Mouse (Mus musculus) kidney, embryonic 15.5 days (tissue): ENCODE results near the gene Flt3l. TPM values are rescaled to one million over a fixed set of nuclear protein-coding genes. Genes with fewer than 3 reads are reported as not detected.
"Not testable (repeated sequence)": the region's sequence is repeated elsewhere in the genome, so short reads cannot be mapped to it uniquely, and the experiment has no call there.

Source experiments
- ATAC-seq: fragments of 200-750 bp; cut with Nextera tagmentation; replicated peaks from 2 replicates; pipeline ENCODE4 v1.8.0; 2017; ENCODE audit warnings: moderate TSS enrichment; ENCODE audit not compliant: low FRiP score
- H3K27ac ChIP-seq: fragments of 300-500 bp; sonication (generic); 2 replicates; pipeline ENCODE4 v1.5.1; 2015; ENCODE audit warnings: mild to moderate bottlenecking, inconsistent platforms
- H3K27me3 ChIP-seq: fragments of 300-500 bp; sonication (generic); 2 replicates; pipeline ENCODE4 v1.6.1; 2015; ENCODE audit warnings: inconsistent platforms
- H3K36me3 ChIP-seq: fragments of 300-500 bp; sonication (generic); 2 replicates; pipeline ENCODE4 v1.6.1; 2015; ENCODE audit warnings: inconsistent platforms
- H3K4me1 ChIP-seq: fragments of 300-500 bp; sonication (generic); 2 replicates; pipeline ENCODE4 v1.6.1; 2015; ENCODE audit warnings: inconsistent platforms
- H3K4me2 ChIP-seq: fragments of 300-500 bp; sonication (generic); 2 replicates; pipeline ENCODE4 v1.6.1; 2015; ENCODE audit warnings: moderate library complexity, mild to moderate bottlenecking, inconsistent platforms
- H3K4me3 ChIP-seq: fragments of 300-500 bp; sonication (generic); replicated peaks from 2 replicates; pipeline ENCODE4 v1.5.1; 2015; ENCODE audit warnings: mild to moderate bottlenecking, inconsistent platforms
- H3K9ac ChIP-seq: fragments of 300-500 bp; sonication (generic); 2 replicates; pipeline ENCODE4 v1.6.1; 2015; ENCODE audit warnings: mild to moderate bottlenecking, inconsistent platforms
- H3K9me3 ChIP-seq: fragments of 300-500 bp; sonication (generic); replicated peaks from 2 replicates; pipeline ENCODE4 v1.6.1; 2016; ENCODE audit warnings: inconsistent platforms
- WGBS: fragments of 180-500 bp; shearing (Covaris S2); methylation state at CpG from one replicate; pipeline ENCODE4 v1.1.7; 2015; ENCODE audit warnings: mixed read lengths; 5-methylcytosine and 5-hydroxymethylcytosine counted together
- polyA plus RNA-seq: library from polyadenylated mRNA; unstranded; fragments of >200 nt; fragmentation: Nextera tagmentation; extraction: Ambion mirVana; gene quantifications from 2 replicates; pipeline ENCODE4 v1.2.1, GENCODE M21; 2015

Gene Flt3l
- polyA plus RNA-seq, 1 experiment from 2014 or later, result 1.9 TPM

DNA sequence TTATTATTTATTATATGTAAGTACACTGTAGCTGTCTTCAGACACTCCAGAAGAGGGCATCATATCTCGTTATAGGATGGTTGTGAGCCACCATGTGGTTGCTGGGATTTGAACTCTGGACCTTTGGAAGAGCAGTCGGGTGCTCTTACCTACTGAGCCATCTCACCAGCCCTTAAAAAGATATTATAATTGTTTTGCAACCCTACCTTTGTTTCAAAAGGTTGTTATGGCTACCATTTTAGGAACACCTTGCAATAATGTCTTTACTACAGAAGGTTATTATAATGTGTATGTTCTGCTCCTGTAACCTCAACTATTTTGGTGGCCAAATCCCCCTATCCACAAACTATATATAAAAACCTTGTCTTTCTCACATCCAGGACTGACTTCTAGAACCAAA lies 16.8 kb upstream of the Flt3l start:
- Histone ChIP-seq H3K4me3 (peak overlapping the region; percentile 63), H3K27ac (peak overlapping the region; percentile 97; the same call in 1 of the 2 replicates), H3K4me2 (peak overlapping the region; percentile 74), H3K4me1 (peaks cover 57% of the 10 kb centered on the region), H3K9ac (peak overlapping the region; percentile 89; the same call in 1 of the 2 replicates), H3K36me3 (peaks cover 22% of the 10 kb centered on the region)
- 88% methylated on average over 2 of the region's 2 CpGs for WGBS
- H3K27me3 ChIP-seq, ATAC-seq, H3K9me3 ChIP-seq: not testable (repeated sequence)

DNA sequence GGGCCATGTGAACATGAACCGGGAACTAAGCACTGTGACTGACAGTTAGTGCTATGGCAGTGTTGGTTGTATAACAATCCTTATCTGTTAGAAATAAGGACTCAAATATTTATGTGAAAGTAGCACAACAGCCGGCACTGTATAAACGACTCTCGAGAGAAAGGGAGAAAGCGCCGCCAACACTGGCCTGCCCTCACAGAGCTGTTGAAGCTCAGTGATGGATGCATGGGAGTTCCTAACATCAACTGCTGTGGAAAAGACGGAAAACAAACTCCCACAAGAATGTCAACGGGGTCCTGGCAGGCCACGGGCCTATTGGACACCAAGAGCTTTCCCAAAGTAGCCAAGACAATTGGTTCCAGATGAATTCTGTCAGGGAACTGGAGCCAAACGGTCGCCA lies 15.1 kb upstream of the Flt3l start:
- no peak for ATAC-seq
- Histone ChIP-seq H3K27ac (peak overlapping the region; percentile 80), H3K9ac (no peak overlapping the region), H3K4me3 (no peak overlapping the region), H3K4me2 (no peak overlapping the region; the same call in 1 of the 2 replicates), H3K9me3 (no peaks in the 10 kb centered on the region), H3K27me3 (no peaks in the 10 kb centered on the region), H3K4me1 (peaks cover 61% of the 10 kb centered on the region), H3K36me3 (peaks cover 21% of the 10 kb centered on the region)
- WGBS, result 22% methylated on average over 11 of the region's 11 CpGs

DNA sequence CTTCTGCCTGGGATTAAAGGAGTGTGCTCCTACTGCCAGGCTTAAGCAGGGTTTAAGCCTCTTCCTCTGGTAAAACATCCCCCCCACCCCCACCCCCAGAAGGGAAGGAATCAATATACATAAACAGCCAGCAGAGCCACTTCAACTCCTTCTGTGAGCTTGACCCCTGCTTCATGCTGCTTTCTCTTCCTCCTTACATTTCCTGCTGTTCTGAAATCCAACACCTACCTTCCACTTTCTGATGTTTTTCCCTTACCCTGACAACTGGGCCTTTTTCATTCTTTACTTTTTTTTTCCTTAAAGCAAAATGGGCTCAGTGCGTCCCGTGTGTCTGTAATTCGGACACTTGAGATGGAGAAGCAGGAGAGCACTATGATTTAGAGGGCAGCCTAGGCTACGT lies 14.1 kb upstream of the Flt3l start:
- ATAC-seq, result no peak
- Histone ChIP-seq H3K4me1 (peaks cover 57% of the 10 kb centered on the region), H3K4me2 (no peak overlapping the region; the same call in 1 of the 2 replicates)

DNA sequence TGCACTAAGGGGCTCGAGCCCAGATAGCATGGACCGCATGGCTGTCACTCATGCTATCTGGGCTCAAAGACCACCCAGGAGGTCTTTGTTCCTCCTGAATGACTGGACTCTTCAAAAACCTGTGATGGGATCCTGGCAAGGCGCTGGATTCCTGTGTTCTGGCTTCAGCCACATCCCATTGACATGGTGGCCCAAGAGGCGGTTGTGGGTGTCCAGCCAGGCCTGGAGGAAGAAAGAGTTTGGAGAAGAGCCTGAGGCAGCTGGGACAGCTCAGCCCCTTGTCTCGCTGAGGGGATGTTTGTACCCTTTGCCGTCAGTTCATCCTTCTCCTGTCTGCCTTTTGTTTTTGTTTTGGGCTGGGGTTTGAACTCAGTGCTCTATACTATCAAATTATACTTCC lies 13.3 kb upstream of the Flt3l start:
- no peaks in the 10 kb centered on the region for H3K27me3 ChIP-seq
- no peak overlapping the region for H3K4me2 ChIP-seq
- H3K4me1 ChIP-seq, result peaks cover 50% of the 10 kb centered on the region
- H3K4me3 ChIP-seq, result no peak overlapping the region
- H3K9me3 ChIP-seq, result no peaks in the 10 kb centered on the region
- peaks cover 35% of the 10 kb centered on the region for H3K36me3 ChIP-seq
- no peak for ATAC-seq
- 58% methylated on average over 6 of the region's 6 CpGs for WGBS
- no peak overlapping the region for H3K9ac ChIP-seq
- H3K27ac ChIP-seq, result peak overlapping the region; percentile 79

More for the DNA sequence above, 14.1 kb upstream of the Flt3l start:
- Histone ChIP-seq H3K36me3 (peaks cover 28% of the 10 kb centered on the region), H3K9me3 (no peaks in the 10 kb centered on the region), H3K27ac (peak overlapping the region; percentile 80), H3K27me3 (no peaks in the 10 kb centered on the region), H3K4me3 (no peak overlapping the region), H3K9ac (no peak overlapping the region)
- WGBS, result 38% methylated on average over 4 of the region's 4 CpGs

DNA sequence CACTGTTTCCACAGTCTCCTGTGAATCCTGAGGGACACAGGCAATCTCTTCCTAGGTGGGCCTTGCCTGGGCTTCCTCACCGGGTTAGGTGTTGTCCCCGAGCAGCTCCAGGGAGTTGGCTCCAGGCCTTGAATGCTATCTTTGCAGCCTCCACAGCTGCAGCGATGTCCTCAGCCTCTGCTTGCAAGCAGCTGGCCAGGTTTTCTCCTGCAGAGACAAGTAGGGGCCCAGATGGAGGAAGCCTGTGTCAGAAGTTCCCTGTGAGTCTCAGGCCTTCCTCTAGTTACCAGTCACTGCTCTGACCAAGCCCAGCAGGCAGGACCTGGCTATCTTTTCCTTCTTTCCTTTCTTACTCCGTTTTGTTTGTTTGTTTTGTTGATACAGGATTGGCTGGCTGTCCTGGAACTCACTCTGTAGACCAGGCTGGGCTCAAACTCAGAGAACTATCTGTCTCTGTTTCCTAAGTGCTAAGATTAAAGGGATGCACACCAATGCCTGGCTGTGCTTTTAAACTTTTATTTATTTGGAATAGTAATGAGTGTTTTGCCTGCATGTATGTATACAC lies 12.4 kb upstream of the Flt3l start:
- Histone ChIP-seq H3K27me3 (no peaks in the 10 kb centered on the region), H3K27ac (peak overlapping the region; percentile 79), H3K4me1 (peaks cover 49% of the 10 kb centered on the region), H3K9ac (no peak overlapping the region), H3K4me3 (no peak overlapping the region), H3K9me3 (no peaks in the 10 kb centered on the region), H3K36me3 (peaks cover 45% of the 10 kb centered on the region), H3K4me2 (no peak overlapping the region)
- 62% methylated on average over 4 of the region's 4 CpGs for WGBS
- ATAC-seq, result no peak

DNA sequence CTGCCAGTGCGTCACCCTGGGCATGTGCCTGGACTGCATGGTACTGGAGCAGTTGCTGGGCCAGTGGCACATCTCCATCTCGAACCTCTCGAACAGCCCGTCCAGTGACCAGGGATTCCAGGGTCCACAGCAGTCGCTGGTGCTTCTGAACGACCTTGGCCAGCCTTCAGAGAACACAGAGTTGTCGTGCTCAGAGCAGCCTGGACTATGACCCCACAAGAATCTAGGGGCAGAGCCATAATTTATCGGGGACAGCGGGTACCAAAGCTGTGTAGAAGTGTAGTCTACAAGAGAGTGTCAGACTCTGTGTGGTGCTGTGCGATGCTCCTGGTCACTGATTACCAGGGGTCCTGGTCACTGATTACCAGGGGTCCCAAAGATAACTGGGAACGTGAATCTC lies 11.7 kb upstream of the Flt3l start:
- Histone ChIP-seq H3K9me3 (no peaks in the 10 kb centered on the region), H3K9ac (no peak overlapping the region), H3K36me3 (peaks cover 52% of the 10 kb centered on the region), H3K4me2 (0 out of 2 replicates have a peak overlapping the region, but pooled peaks have one; percentile 24), H3K4me3 (no peak overlapping the region), H3K4me1 (peaks cover 45% of the 10 kb centered on the region), H3K27ac (peak overlapping the region; percentile 54; the same call in 1 of the 2 replicates), H3K27me3 (no peaks in the 10 kb centered on the region)
- WGBS, result 68% methylated on average over 11 of the region's 11 CpGs
- ATAC-seq, result peak; percentile 50

DNA sequence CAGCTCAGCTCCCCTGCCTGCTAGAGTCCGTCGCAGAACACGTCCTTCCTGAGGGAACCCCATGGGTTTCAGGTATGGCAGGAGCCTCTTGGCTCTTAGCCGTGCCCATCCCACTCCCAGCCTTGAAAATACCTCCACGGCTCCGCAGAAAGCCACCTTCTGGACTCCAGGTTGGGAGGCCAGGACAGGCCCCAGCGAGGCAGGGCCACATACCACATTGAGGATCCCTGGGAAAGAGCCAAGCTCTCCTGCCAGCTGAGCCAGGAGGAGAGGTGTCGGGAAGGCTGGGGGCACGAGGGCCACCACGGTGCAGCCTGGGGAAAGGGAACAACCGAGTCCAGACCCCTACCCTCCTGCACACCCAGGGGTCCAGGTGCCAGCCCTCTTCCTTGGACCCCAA lies 11.0 kb upstream of the Flt3l start:
- WGBS, result 90% methylated on average over 11 of the region's 11 CpGs
- Histone ChIP-seq H3K9ac (no peak overlapping the region), H3K4me1 (peaks cover 45% of the 10 kb centered on the region), H3K36me3 (peaks cover 58% of the 10 kb centered on the region), H3K9me3 (no peaks in the 10 kb centered on the region), H3K4me3 (no peak overlapping the region), H3K27ac (peak overlapping the region; percentile 54; the same call in 1 of the 2 replicates), H3K4me2 (peak overlapping the region; percentile 24; the same call in 1 of the 2 replicates), H3K27me3 (no peaks in the 10 kb centered on the region)
- ATAC-seq, result no peak

DNA sequence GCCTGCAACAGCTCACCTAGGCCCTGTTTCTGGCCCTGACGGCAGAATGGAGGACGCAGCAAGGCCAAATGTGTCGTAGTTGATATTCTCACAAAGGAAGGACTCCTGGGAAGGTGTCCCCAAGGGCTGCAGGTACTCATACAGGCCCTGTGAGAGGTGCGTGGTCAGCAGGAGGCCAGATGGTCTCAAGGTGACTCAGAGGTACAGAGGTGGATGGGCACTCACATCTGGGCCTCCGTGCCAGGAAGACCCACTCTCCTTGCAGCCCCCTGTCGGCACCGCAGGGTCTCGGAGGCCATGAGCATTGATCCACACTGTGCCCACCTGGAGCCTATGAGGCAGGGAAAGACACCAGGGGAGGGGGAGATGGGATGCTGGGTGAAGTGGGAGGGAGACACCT lies 9.2 kb upstream of the Flt3l start:
- no peaks in the 10 kb centered on the region for H3K9me3 ChIP-seq
- H3K36me3 ChIP-seq, result peaks cover 69% of the 10 kb centered on the region
- H3K4me3 ChIP-seq, result no peak overlapping the region
- H3K27me3 ChIP-seq, result no peaks in the 10 kb centered on the region
- no peak for ATAC-seq
- H3K4me1 ChIP-seq, result peaks cover 28% of the 10 kb centered on the region
- no peak overlapping the region for H3K4me2 ChIP-seq
- H3K9ac ChIP-seq, result no peak overlapping the region
- WGBS, result 95% methylated on average over 8 of the region's 8 CpGs
- H3K27ac ChIP-seq, result no peak overlapping the region

DNA sequence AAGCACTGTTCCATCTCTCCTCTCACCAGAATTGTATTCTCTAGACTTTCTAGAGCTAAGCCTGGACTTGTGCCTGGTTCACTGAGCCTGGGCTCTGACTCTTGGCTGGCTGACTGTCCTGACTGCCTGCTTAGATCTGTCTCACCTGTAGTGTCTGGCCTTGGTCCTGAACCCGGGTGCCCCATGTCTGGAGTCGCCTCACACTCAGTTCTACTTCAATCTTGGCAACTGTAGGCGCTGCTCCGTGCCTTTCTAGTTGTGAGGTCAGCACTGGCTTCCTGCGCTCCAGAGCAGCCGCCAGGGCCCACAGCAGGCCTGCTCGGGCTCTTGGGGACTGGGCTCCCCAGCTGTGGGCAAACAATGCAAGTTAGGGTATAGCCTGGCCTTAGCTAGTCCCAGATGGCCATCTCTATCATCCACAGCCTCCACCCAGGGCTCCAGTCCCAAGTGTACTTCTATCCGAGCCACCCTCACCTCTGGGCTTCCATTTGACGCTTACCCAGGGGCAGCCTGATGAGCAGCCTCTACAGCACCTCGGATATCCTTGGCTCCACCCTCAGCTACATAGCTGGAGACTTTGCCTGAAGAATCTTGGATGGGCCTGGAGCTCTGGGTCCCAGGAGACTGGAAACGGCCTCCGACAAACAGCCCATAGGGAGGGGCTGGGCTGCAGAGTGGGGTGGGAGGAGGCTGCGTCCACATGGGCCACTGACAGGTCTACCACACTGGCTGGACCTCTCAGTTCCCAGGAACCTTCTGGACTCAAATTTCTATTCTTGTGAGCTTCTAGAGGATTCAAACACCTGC lies 8.3 kb upstream of the Flt3l start:
- no peak for ATAC-seq
- Histone ChIP-seq H3K27ac (no peak overlapping the region), H3K4me1 (peaks cover 19% of the 10 kb centered on the region), H3K36me3 (peaks cover 69% of the 10 kb centered on the region), H3K27me3 (no peaks in the 10 kb centered on the region), H3K9me3 (no peaks in the 10 kb centered on the region), H3K4me2 (no peak overlapping the region), H3K9ac (no peak overlapping the region), H3K4me3 (no peak overlapping the region)
- 86% methylated on average over 13 of the region's 13 CpGs for WGBS

DNA sequence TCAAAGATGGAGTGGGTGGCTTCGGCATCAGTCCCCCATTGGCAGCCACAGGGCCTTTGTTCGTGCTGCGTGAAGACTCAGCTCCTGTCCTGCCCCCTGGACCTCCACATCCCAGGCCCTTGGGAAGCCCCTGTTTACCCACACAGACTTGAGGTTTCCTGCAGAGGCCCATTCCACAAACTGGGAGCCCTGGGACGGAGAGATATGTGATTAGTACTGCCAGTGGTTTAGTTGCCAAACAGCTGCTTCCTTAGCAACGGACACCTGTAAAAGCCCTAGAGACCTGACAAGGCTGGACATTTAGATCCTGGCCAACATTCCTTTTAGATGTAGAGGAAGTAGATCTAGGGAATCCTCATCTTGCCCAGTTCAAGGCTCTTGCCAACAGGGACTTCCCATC lies 5.7 kb upstream of the Flt3l start:
- Histone ChIP-seq H3K4me3 (no peak overlapping the region), H3K36me3 (peaks cover 56% of the 10 kb centered on the region), H3K27me3 (0 out of 2 replicates have a peak, but pooled peaks cover 4% of the 10 kb centered on the region), H3K4me2 (no peak overlapping the region), H3K9ac (no peak overlapping the region), H3K4me1 (no peaks in the 10 kb centered on the region), H3K9me3 (no peaks in the 10 kb centered on the region), H3K27ac (no peak overlapping the region)
- ATAC-seq, result no peak
- WGBS, result 87% methylated on average over 5 of the region's 5 CpGs

DNA sequence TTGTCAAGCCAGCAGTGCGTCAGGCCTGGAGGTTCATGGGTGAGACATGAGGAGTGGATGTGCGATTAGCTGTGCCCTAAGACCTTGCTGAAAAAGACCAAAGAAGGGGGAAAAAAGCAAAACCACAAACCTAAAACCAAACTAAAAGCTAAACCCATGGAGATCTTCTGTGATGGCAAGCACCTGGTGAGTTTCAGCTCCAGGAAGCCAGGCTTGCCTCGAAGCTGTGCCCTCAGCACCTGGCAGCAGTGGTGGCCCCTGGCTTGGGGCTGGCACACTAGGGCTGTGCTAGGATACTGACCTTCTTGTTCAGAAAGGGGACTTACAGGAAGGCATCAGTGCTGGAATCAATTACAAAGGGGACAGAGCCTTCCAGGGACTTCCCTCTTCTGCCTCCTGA lies 5.1 kb upstream of the Flt3l start:
- no peaks in the 10 kb centered on the region for H3K9me3 ChIP-seq
- H3K27me3 ChIP-seq, result 0 out of 2 replicates have a peak, but pooled peaks cover 4% of the 10 kb centered on the region
- H3K9ac ChIP-seq, result no peak overlapping the region
- WGBS, result 89% methylated on average over 3 of the region's 3 CpGs
- H3K27ac ChIP-seq, result no peak overlapping the region
- peaks cover 51% of the 10 kb centered on the region for H3K36me3 ChIP-seq
- no peak for ATAC-seq
- H3K4me1 ChIP-seq, result 0 out of 2 replicates have a peak, but pooled peaks cover 2% of the 10 kb centered on the region
- H3K4me3 ChIP-seq, result no peak overlapping the region
- H3K4me2 ChIP-seq, result no peak overlapping the region

DNA sequence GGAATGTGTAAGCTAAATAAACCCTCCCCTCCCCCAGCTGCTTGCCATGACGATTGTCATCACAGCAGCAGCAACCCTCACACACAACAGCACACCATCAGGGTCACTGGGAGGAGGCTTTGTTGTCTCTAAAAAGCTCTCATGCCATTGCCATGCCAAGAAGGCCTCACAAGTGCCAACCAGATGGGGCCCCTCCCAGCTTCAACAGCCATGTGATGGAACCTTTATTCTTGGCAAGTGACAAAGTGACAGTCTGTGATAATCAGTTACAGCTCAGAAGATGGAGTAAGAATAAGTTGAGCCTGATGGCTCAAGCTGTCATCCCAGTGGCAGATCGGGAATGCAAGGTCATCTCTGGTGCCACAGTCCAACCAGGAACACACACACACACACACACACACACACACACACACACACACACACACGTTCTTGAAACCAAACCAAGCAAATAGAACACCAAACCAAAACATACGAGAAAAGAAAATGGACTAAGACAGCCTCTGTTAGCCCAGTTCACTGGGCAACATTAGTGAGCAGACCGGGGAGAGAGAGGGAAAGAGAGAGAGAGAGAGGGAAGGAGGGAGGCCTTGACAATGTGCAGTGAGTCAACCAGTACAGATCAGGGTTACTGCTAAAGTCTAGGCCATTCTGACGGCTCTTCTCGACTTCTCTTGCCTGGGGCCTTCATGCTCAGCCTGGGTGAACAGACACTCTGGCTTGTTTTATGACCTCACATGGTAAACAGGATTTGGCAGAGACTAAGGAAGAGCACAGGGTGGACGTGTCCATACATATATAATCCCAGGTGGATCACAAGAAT lies 3.9 kb upstream of the Flt3l start:
- H3K27ac ChIP-seq, result no peak overlapping the region
- H3K36me3 ChIP-seq, result peaks cover 39% of the 10 kb centered on the region
- H3K9ac ChIP-seq, result no peak overlapping the region
- no peak overlapping the region for H3K4me2 ChIP-seq
- H3K4me3 ChIP-seq, result no peak overlapping the region
- 0 out of 2 replicates have a peak, but pooled peaks cover 4% of the 10 kb centered on the region for H3K27me3 ChIP-seq
- ATAC-seq, result no peak
- no peaks in the 10 kb centered on the region for H3K9me3 ChIP-seq
- WGBS, result 71% methylated on average over 8 of the region's 8 CpGs
- H3K4me1 ChIP-seq, result peaks cover 10% of the 10 kb centered on the region
